9 mouse cellular contexts compared by ENCODE assay signal in genomic region chr9:89892540-89893188, GRCm38 (mm10).
"Had no signal": no experiment of that assay in that cellular context is flagged by ENCODE, and none has a peak within 500 bp of the region (broad histone marks: within the 10 kb centered on the region; RNA-seq: fewer than 3 reads in every experiment).

No protein-coding gene starts in this region.

- ATAC-seq: liver, postnatal 0 days; midbrain, embryonic 13.5 days had no signal

- DNase-seq: kidney, postnatal 10 days; kidney, postnatal 4 days; liver; liver, embryonic 13.5 days; lung, postnatal 14 days; thymus, adult 2 months; thymus, postnatal 25 days had no signal
